Mouse (Mus musculus) thymus, adult 2 months (tissue): ENCODE measurements around the gene Rita1. TPM values are rescaled to one million over a fixed set of nuclear protein-coding genes. Genes with fewer than 3 reads are reported as not detected.

ENCODE experiments used
- DNase-seq: peaks from one replicate; pipeline ENCODE4 v3.0.0; 2021
- H3K27ac ChIP-seq: fragments of 200-500 bp; 2 replicates; pipeline ENCODE4 v1.5.1; 2012; ENCODE audit warnings: low read length, control low read depth; ENCODE audit not compliant: control insufficient read depth, insufficient read depth
- H3K27me3 ChIP-seq: fragments of 200-500 bp; 2 replicates; pipeline ENCODE4 v1.6.1; 2012; ENCODE audit warnings: mild to moderate bottlenecking, low read length, moderate library complexity, mixed read lengths; ENCODE audit not compliant: control insufficient read depth, insufficient read depth
- H3K36me3 ChIP-seq: fragments of 200-500 bp; 2 replicates; pipeline ENCODE4 v1.6.1; 2012; ENCODE audit warnings: mild to moderate bottlenecking, low read length, moderate library complexity; ENCODE audit not compliant: control insufficient read depth, insufficient read depth
- H3K4me1 ChIP-seq: fragments of 200-500 bp; replicated peaks from 2 replicates; pipeline ENCODE4 v1.6.1; 2012; ENCODE audit warnings: low read length; ENCODE audit not compliant: control insufficient read depth, insufficient read depth
- H3K4me3 ChIP-seq: fragments of 200-500 bp; 2 replicates; pipeline ENCODE4 v1.5.1; 2012; ENCODE audit warnings: mild to moderate bottlenecking, low read length, control low read depth, moderate library complexity; ENCODE audit not compliant: control insufficient read depth, insufficient read depth
- CTCF ChIP-seq: fragments of 200-500 bp; IDR thresholded peaks from 2 replicates; pipeline ENCODE4 v1.5.1; 2012; ENCODE audit warnings: mild to moderate bottlenecking, control low read depth, low read length, moderate library complexity, borderline replicate concordance; ENCODE audit not compliant: control insufficient read depth, poor library complexity, insufficient read depth; ENCODE audit errors: extremely low read depth
- POLR2A ChIP-seq: fragments of 200-500 bp; IDR thresholded peaks from 2 replicates; pipeline ENCODE4 v1.6.1; 2012; ENCODE audit warnings: mild to moderate bottlenecking, low read length, control low read depth, moderate library complexity; ENCODE audit not compliant: control insufficient read depth, poor library complexity, insufficient read depth; ENCODE audit errors: extremely low read depth
- WGBS: fragments of 180-500 bp; shearing (Covaris S2); methylation state at CpG from one replicate; pipeline ENCODE4 v1.1.7; 2018; 5-methylcytosine and 5-hydroxymethylcytosine counted together
- polyA plus RNA-seq: library from polyadenylated mRNA; depleted of rRNA; stranded (reverse); fragments of >200 nt; gene quantifications from 2 replicates; pipeline ENCODE4 v1.2.3, GENCODE M21; 2012; rRNA removed

Gene Rita1
- polyA plus RNA-seq, 1 experiment: 20.6 TPM

DNA sequence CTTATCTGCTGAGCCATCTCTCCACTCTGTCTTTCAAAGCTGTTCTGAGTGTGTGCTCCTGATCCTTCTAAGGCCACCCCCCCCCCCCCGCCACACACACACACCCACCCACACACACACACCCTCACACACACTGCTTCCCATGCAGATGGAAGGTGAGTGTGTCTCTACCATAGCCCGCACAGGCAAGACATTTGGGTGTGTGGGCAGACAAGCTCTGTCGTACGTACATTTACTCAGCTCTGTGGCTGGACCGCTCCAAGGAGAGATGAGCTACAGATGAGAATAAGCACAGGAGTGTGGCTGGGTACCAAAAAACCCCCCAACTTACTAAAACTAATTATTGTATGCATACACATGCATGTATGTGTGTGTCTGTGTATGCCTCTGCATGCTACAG, 61.7 kb downstream of the Rita1 start:
- H3K4me1 ChIP-seq: peaks cover 15% of the 10 kb centered on the region
- no peaks in the 10 kb centered on the region for H3K27me3 ChIP-seq
- H3K27ac ChIP-seq: no peak overlapping the region
- WGBS: over 99% methylated on average over 5 of the region's 5 CpGs
- H3K36me3 ChIP-seq: peaks cover 30% of the 10 kb centered on the region
- no peak for DNase-seq
- H3K4me3 ChIP-seq: no peak overlapping the region
- TF ChIP-seq CTCF (no peak), POLR2A (no peak)

DNA sequence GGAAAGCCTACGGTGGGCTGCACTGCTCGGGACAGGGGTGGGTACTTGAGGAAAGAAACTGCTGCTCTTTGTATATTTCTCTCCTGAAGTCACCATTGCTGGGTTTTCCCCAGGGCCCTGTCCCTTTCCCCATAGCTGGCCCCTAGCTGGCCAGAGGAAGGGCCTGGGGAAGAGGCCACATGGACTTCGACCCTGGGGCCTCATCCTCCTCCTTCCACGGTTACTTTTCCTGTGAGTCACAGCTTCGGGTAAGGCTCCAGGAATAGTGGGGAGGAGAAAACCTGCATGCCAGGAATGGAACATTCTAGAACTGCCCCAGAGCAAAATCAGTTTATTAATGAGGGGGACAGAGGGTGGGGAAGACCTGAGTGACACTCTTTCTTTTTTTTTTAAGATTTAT, 62.3 kb downstream of the Rita1 start:
- 97% methylated on average over 5 of the region's 5 CpGs for WGBS
- Histone ChIP-seq H3K27ac (no peak overlapping the region), H3K4me3 (no peak overlapping the region), H3K36me3 (peaks cover 26% of the 10 kb centered on the region), H3K4me1 (peaks cover 15% of the 10 kb centered on the region), H3K27me3 (no peaks in the 10 kb centered on the region)
- no peak for DNase-seq
- TF ChIP-seq POLR2A (no peak), CTCF (no peak)

- no peaks in the 10 kb centered on the region for H3K27me3 ChIP-seq
- peaks cover 14% of the 10 kb centered on the region for H3K4me1 ChIP-seq
- H3K27ac ChIP-seq: no peak overlapping the region
- TF ChIP-seq CTCF (no peak), POLR2A (no peak)
- H3K36me3 ChIP-seq: peaks cover 20% of the 10 kb centered on the region
- 96% methylated on average over 11 of the region's 11 CpGs for WGBS
- H3K4me3 ChIP-seq: no peak overlapping the region
- no peak for DNase-seq
These were observed 64.0 kb downstream of the Rita1 start for GRCm38 (mm10) chr5:120548236-120548850.

Other genes with a start within 250 kb of the Rita1 start
- gene Lhx5, start 180.9 kb downstream of the Rita1 start, polyA plus RNA-seq: 0.03 and 0.23 TPM in 2 replicates
- gene Sdsl, start 139.8 kb downstream of the Rita1 start, polyA plus RNA-seq: 1.8 and 2.5 TPM in 2 replicates
- 0.65 and 0.75 TPM in 2 replicates for gene Sds, start 136.1 kb downstream of the Rita1 start, polyA plus RNA-seq
- 31.5 and 32.4 TPM in 2 replicates for gene Plbd2, start 109.0 kb downstream of the Rita1 start, polyA plus RNA-seq
- 21.9 and 29.1 TPM in 2 replicates for gene Slc8b1, start 101.4 kb downstream of the Rita1 start, polyA plus RNA-seq
- gene Tpcn1, start 23.9 kb downstream of the Rita1 start, polyA plus RNA-seq: 203 and 208 TPM in 2 replicates
- 2.8 and 3.0 TPM in 2 replicates for gene Iqcd, start 23.6 kb downstream of the Rita1 start, polyA plus RNA-seq
- gene Ddx54, start 150 bp upstream of the Rita1 start, polyA plus RNA-seq: 429 and 448 TPM in 2 replicates
- gene Cfap73, start 21.6 kb upstream of the Rita1 start, polyA plus RNA-seq: 0.15 and 0.33 TPM in 2 replicates
- 27.7 and 28.0 TPM in 2 replicates for gene Rasal1, start 36.2 kb upstream of the Rita1 start, polyA plus RNA-seq
- gene Dtx1, start 99.3 kb upstream of the Rita1 start, polyA plus RNA-seq: 60.6 and 66.6 TPM in 2 replicates
- 18.5 and 22.4 TPM in 2 replicates for gene Oas2, start 137.3 kb upstream of the Rita1 start, polyA plus RNA-seq
- 27.6 and 28.1 TPM in 2 replicates for gene Oas3, start 165.1 kb upstream of the Rita1 start, polyA plus RNA-seq
- gene Oas1e, start 182.9 kb upstream of the Rita1 start, polyA plus RNA-seq: 0.52 and 0.74 TPM in 2 replicates
- gene Oas1c, start 199.9 kb upstream of the Rita1 start, polyA plus RNA-seq: 6.3 and 7.7 TPM in 2 replicates
- gene Oas1f, start 234.8 kb upstream of the Rita1 start, polyA plus RNA-seq: 0.51 and 1.1 TPM in 2 replicates
- gene Oas1h, start 248.8 kb upstream of the Rita1 start, polyA plus RNA-seq: 0.28 and 0.73 TPM in 2 replicates